Mouse (Mus musculus) brain, embryonic 18.5 days (tissue): ENCODE measurements at regions not wholly inside any gene's neighbourhood (a gene's known extent, or its start where the extent isn't known, plus 50 kb on each side); places are given as distances from the start of the nearest gene placed in this dataset.
A peak's percentile ranks its signal among the peaks of the same experiment; 100 is the strongest.
"Not testable (repeated sequence)": the region's sequence is repeated elsewhere in the genome, so short reads cannot be mapped to it uniquely, and the experiment has no call there.

Experiments used
- DNase-seq: peaks from one replicate; pipeline ENCODE4 v3.0.0-alpha.2; 2012; ENCODE audit warnings: low read depth, low spot score

DNA sequence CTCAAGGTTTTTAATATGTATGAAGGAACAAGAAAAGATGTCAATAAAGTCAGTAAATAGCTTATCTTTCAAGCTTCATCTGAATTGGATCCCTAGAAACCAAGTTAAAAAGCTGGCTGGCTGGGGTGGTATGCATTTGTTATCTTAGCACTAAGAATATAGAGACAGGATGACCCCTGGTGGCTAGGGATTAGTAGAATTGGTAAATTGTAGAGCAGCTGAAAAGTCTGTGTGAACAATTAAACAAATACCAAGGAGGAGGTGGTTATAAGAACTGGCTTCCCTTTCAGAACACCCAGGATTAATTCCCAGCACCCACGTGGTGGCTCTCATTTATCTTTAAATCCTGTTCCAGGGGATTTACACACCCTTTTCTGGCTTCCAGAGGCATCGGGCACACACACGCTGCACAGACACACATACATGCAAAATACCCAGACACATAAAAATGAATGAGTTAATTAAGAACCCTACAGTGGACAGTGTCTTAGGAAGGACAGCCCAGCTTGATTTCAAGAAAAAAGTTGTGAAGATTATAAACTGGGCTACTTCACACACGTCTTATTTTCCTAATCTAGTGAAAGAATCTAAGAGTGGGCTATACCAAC, 170.5 kb downstream of the Pdzph1 start:
- DNase-seq, result peak; percentile 37

DNA sequence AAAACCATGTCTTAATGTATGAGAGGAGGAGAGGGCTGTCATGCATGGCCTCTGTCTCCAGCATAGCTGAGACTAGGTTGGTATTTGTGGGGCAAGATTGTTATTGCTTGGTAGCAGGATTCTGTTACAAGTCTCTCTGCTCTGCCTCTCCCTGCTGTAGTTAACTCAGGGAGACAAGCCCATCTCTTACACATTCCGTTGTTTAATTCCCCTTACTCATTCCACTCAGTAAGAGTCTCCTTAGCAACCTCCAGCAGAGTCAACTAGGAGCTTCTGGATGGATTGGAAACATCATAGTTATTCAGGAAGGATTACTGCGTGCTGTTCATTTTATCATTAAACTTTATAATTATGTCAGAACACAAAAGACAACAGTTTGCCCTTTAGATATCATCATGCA, 171.8 kb downstream of the Pdzph1 start:
- no peak for DNase-seq

DNA sequence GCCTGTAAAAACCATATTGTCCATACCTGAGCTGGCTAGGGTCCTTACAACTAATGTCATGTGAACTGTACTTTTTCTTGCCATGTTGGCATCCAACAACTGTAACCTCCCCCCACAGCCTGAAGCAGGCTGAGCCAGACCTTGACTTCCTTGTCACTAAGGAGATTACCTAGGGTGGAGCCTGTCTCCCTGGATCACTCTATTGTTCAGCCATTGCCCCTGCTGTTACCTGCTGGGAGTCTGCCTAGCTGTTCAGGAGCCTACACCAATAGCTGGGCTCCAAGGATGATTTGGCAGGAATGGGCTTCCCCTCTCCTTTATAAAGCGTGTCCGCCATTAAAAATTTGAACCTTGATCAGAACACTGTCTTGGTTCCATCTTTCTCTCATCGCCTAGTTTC, 215.7 kb downstream of the Pdzph1 start:
- DNase-seq, result not testable (repeated sequence)

DNA sequence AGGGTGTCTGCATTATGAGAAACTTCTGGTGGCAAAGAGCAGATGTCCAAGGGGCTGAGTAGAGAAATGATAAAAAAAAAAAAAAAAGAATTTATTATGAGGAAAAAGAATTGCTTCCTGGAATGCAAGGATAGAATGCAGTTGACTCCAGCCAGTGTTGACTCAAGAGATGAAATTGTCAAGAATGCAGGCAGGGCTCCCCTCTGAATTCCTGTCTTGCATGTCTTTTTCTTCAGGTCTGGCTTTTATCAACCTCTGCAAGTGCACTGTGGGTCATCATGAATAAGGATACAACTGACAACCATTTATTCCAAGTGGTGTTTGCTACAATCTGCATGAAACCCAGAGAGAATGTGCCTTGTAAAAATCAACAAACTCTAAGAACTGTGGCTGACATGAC, 217.6 kb downstream of the Pdzph1 start:
- DNase-seq, result no peak

DNA sequence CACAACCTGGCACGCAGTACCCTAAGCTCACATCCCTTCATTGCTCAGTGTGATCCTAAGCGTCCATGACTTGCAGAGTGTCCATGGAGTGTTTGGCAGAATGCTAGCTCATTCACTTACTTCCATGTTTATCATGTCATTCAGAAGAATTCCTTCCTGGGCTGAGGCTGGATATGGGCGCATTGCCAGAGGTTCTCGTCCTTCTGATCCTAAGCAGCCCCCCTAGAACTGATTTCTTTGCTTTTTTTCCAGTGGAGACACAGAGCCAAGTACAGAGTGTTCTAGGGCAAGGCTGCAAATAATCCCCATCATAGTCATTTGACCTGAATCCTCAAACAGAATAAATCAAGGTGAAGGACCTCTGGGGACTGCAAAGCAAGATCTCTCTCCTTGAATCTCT, 226.0 kb downstream of the Pdzph1 start:
- no peak for DNase-seq

DNA sequence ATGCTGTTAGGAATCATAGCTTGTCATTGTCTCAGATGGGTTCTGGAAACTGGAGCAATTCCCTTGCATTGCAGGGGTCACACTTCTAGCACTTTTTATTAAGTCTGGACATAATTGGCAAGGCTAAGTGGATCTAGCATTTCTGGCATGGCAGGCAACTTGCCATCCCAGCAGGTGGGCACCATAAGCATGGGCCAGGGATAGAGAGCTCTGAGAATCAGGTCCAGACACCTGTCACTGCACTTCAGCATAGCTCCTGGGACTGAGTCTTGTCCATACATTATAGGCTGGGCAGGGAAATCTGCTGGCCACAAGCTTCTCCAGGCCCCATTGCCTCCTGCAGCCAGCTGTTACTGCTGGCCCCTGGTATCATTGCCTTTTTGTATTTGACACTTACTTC, 242.2 kb downstream of the Pdzph1 start:
- DNase-seq, result no peak

DNA sequence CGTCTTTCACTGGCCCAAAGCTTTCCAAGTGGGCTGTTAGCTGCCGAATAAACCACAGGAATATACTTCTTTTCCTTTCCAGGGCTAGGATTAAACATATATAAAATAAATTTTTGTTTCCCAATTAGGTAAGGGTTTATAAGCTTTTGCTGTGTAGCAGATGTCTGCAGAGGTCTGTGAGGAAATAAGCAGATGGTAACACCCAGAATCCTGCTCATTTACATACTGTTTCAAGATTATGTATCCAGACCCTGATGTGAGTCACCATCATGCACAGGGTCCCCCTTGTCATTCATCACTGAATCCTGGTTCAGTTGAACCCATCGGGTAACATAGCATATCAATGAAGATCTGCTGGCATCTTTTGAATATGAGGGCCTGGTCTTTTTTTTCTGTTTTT, 242.9 kb downstream of the Pdzph1 start:
- no peak for DNase-seq

DNA sequence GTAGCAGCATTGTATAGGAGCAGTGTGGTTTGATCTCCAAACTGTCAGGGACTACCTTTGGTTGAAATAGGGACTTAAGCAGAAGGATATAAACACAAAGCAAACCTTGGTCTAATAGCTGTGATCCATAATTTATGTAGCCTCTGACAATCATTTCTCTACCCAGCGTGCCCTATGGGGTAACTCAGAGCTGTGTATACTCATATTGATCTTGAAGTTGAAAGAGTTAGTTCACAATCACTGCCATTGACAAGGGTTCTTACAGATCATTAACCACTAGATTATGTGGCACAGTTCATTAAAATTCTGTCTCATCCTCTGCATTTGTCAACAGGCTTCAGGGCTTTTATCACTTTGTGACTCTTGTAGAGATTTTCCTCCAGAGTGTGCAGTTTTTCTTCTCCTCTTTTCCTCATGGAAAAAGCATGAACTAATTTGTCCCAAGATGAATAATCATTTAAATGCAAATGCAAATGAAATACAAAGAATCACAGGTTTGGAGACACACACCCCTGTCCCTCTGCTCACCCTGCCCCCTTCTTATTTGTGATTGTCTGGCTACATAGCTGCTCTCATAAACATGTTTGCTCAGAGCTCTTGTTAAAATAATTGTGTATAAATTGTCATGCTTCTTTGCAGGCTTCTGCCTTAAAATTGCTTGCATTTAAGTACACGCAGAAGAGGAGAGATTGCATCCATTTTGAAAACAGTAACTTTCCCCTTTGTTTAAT, 280.3 kb downstream of the Pdzph1 start:
- DNase-seq, result no peak

DNA sequence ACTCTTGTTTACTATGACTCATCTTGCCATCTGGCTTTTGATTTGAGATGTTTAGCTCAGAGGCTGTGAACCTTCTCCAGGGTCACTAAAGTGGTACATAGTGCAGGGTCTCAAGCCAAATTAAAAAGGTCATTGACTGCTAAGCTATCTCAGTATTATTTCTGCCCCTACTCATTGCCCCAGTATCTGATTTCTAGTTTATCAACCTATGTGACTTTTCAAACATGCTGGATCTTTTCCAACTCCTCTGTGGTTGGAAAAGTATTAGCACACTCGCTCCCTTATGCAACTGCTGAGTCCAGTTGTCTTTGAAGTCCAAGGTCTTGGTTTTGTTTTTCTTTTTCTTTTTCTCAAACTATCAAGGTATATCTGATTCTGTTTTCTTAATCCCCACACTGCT, 301.0 kb downstream of the Pdzph1 start:
- no peak for DNase-seq

DNA sequence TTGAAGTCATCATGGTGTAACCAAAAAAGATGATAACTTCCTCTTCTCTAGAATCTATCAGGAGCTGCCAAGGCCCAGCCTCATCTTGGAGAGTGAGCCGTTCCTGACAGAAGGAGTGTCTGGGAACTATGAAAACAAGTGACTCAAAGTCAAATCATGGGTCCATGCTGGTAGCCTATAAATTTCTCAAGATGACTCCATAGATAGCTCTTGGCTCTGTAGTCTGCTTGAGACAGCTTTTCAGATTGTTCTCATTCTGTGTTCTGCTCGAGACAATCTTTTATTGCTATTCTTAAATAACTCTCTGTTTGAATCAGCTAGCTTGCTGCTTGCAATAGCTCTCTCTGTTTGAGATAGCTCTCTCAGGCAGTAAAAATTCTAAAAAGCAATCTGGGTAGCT, 318.9 kb downstream of the Pdzph1 start:
- peak; percentile 12 for DNase-seq

DNA sequence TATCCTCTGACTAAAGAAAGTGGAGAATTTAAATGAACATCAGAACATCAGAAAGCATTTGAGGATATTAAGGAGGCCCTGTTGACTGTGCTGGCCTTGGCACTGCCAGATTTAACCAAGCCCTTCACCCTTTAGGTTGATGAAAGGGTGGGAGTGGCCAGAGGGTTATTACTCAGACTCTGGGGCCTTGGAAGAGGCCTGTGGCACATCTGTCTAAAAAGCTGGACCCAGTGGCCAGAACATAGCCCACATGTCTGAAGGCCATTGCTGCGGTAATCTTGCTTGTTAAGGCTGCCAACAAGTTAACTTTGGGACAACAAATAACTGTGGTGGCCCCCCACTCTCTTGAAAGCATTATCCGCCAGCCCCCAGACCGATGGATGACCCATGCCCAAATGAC, 323.1 kb downstream of the Pdzph1 start:
- DNase-seq, result no peak

DNA sequence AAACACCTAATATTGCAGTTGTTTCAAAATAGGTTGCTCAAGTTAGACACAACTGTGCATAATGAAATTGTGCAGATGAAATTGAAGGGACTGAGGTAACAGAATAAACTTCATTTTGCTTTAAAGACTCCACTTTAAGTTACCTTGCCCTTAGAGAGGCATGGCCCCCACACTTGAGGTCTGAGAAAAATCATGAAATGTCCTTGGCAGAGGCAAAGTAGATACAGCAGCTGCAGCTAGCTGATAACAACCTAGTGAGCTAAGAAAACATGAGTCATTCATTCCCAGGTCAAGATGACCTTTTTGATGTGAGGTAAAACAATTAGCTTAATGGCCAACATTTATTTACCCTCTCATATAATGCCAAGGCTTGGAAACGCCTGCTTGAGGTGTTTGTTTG, 347.4 kb downstream of the Pdzph1 start:
- no peak for DNase-seq

DNA sequence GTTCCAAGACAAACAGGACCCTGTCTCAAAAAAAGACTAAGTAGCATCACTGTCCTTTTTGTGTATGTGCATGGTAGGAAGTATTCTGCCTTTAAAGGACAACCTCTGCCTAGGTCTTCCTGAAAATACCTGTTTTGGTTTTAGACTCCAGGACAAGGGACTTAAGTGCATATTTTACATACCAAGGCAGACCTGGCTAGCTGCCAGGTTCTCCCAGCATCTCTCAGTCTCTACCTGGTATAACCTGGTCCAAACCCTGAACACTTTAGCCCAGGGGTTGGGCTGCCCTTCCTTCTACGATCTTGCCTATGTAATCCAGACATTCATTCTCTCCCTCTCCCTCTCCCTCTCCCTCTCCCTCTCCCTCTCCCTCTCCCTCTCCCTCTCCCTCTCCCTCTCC, 348.9 kb downstream of the Pdzph1 start:
- DNase-seq, result no peak

DNA sequence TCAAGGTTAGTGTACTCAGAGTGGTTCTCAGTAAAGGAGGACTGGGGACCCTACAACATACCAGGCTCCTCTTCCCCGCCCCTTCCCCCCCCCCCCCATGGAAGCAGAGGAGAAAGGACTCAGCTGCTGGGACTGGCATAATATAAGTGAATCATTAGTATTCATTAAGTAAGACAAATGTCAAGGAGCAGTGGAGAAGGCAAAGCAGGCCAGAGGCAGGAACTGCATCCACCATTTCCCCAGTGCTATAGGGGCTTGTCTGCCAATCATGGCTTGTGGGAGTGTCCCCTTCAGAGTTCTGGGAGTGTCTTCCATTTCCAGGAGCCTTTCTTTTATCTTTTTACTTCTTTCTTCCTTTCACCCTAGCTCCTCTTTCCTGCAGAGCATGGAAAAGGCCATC, 392.3 kb downstream of the Pdzph1 start:
- DNase-seq, result no peak

DNA sequence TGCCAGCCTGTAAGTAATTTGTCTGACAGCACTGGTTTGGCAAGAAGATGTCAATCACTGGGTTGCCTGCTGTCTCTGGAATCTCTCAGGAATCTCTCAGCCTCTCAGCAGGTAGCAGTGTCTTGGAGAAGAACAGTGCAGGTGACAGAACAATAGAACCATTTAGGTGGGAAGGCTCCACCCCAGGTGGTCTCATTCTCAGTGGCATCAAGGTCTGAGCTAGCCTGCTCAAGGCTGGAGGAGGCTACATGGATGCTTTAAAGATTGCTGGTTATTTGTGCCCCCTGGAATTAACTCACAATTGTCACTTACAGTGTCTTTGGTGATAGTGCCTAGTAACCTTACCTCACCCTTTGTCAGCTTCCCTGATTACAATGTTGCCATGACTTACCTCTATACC, 394.5 kb downstream of the Pdzph1 start:
- no peak for DNase-seq

DNA sequence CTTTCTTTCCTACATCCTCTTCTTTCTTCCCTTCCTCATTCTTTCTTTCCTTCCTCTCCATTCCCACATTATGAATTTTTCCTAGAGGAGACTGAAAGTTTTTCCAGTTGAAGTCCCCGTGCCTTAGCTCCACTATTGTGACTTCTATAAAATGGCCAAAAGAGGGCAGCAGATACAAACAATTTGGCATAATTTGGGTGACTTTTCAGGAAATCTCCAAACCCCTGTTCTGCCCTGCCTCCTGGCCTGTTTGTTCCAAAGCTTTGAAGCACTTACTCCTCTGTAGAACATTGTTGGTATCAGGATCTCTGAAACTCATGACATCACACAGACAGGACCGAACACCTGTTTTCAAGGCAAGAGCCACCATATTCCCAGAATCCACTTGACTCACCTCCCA, 403.2 kb downstream of the Pdzph1 start:
- DNase-seq, result no peak

DNA sequence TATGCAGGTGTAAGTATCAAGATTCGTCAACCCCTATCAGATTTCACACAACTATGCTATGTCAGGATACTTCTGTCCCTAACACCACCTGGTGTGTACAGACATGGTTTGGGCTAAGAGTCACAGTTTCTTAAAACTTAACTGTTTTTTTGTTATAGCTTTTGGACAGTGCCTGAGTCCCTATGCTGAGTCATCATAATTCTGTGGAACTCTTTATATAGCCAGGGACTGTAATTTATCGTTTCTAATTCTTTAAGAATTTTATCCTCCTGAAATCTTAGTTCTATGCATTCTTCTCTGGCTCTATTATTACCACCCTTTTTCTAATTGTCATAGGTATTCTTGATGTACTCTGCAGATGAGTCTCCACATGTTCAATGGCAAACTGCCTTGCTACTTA, 418.3 kb downstream of the Pdzph1 start:
- no peak for DNase-seq
